Mouse (Mus musculus) limb, embryonic 12.5 days (tissue): ENCODE measurements around the gene Fkbp5. TPM values are rescaled to one million over a fixed set of nuclear protein-coding genes. Genes with fewer than 3 reads are reported as not detected.

Source experiments
- ATAC-seq: fragments of 200-750 bp; cut with Nextera tagmentation; 2 replicates; pipeline ENCODE4 v1.8.0; 2017; ENCODE audit warnings: low read depth, moderate TSS enrichment; ENCODE audit not compliant: insufficient number of reproducible peaks, insufficient read depth, low FRiP score, low TSS enrichment
- H3K27ac ChIP-seq: fragments of 300-500 bp; sonication (generic); 2 replicates; pipeline ENCODE4 v1.5.1; 2016; ENCODE audit warnings: mild to moderate bottlenecking, moderate library complexity
- H3K27me3 ChIP-seq: fragments of 300-500 bp; sonication (generic); 2 replicates; pipeline ENCODE4 v1.6.1; 2016; ENCODE audit warnings: mild to moderate bottlenecking, moderate library complexity
- H3K36me3 ChIP-seq: fragments of 300-500 bp; sonication (generic); 2 replicates; pipeline ENCODE4 v1.6.1; 2016; ENCODE audit warnings: mild to moderate bottlenecking, moderate library complexity
- H3K4me1 ChIP-seq: fragments of 300-500 bp; sonication (generic); replicated peaks from 2 replicates; pipeline ENCODE4 v1.6.1; 2016
- H3K4me2 ChIP-seq: fragments of 300-500 bp; sonication (generic); 2 replicates; pipeline ENCODE4 v1.6.1; 2016; ENCODE audit warnings: mild to moderate bottlenecking, moderate library complexity
- H3K4me3 ChIP-seq: fragments of 300-500 bp; sonication (generic); replicated peaks from 2 replicates; pipeline ENCODE4 v1.5.1; 2016; ENCODE audit warnings: mild to moderate bottlenecking
- H3K9ac ChIP-seq: fragments of 300-500 bp; sonication (generic); replicated peaks from 2 replicates; pipeline ENCODE4 v1.6.1; 2016; ENCODE audit warnings: mild to moderate bottlenecking, moderate library complexity
- H3K9me3 ChIP-seq: fragments of 300-500 bp; sonication (generic); 2 replicates; pipeline ENCODE4 v1.6.1; 2016; ENCODE audit warnings: mild to moderate bottlenecking, moderate library complexity
- WGBS: fragments of 180-500 bp; shearing (Covaris S2); methylation state at CpG from one replicate; pipeline ENCODE4 v1.1.7; 2016; 5-methylcytosine and 5-hydroxymethylcytosine counted together
- polyA plus RNA-seq: library from polyadenylated mRNA; unstranded; fragments of >200 nt; fragmentation: Nextera tagmentation; extraction: Ambion mirVana; gene quantifications from 2 replicates; pipeline ENCODE4 v1.2.1, GENCODE M21; 2016

Gene Fkbp5
- polyA plus RNA-seq, 1 experiment from 2014 or later = 42.4 TPM

DNA sequence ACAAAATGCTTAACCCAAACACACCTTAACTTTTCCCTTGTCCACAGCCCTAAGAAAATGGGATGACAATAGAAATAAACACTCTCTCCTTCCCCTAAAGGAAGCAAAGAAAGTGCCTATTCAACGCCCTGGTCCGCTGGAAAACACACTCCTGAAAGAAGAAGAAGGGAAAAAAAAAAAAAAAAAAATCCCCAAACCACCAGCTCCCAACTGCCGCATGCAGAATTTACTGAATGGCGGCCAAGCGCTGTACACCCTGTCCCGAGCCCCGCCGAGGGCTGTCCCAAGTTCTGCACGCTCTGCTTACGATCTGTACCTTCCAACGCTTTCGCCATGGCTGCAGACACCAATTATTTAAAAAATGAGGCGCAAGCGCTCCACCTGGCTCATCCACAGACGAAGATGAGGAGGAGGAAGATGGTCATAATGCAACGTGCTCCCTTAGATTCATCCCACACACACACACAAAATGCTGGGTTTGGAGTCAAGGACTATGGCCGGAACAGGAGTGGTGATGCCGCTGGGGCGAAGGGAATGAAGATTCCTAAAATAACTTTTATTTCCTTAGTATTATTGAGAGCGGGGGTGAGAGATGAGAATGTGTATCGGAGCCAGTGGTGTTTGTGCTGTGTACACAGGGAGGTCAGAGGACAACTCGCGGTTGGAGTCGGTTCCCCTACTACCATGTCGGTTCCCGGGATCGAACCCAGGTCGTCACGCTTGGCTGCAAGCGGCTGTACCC is 32.5 kb downstream of the Fkbp5 start:
- peak overlapping the region; percentile 88 for H3K9ac ChIP-seq
- H3K4me2 ChIP-seq = peak overlapping the region; percentile 76
- ATAC-seq = no peak
- peaks cover 12% of the 10 kb centered on the region; the same call in 1 of the 2 replicates for H3K4me1 ChIP-seq
- H3K9me3 ChIP-seq = no peaks in the 10 kb centered on the region
- H3K27me3 ChIP-seq = no peaks in the 10 kb centered on the region
- WGBS = 12% methylated on average over 30 of the region's 30 CpGs
- H3K27ac ChIP-seq = peak overlapping the region; percentile 88; the same call in 1 of the 2 replicates
- H3K36me3 ChIP-seq = no peaks in the 10 kb centered on the region; the same call in 1 of the 2 replicates
- H3K4me3 ChIP-seq = peak overlapping the region; percentile 85

DNA sequence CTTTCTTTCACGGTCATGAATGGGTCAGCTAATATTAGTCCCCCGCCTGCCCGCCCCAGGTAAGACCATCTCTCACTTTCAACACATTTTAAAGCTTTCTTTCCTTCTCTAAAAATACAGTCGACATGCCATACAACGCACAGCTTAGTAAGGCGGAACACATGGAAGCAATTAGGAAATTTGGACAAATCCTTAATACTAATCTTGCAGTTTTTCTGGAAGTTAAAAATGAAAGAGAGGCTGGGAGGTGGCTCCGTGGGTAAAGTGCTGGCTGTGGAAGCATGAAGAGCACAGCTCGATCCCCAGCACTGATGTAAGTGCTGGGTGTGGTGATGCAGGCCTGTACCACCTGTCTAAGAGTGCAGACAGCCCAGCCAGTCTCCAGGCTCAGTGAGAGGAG is 39.9 kb downstream of the Fkbp5 start:
- H3K4me3 ChIP-seq = no peak overlapping the region
- peaks cover 17% of the 10 kb centered on the region for H3K4me1 ChIP-seq
- no peak overlapping the region for H3K4me2 ChIP-seq
- H3K9me3 ChIP-seq = no peaks in the 10 kb centered on the region
- H3K27ac ChIP-seq = peak overlapping the region; percentile 59
- H3K36me3 ChIP-seq = no peaks in the 10 kb centered on the region; the same call in 1 of the 2 replicates
- ATAC-seq = no peak
- 0 out of 2 replicates have a peak overlapping the region, but pooled peaks have one; percentile 23 for H3K9ac ChIP-seq
- H3K27me3 ChIP-seq = no peaks in the 10 kb centered on the region
- WGBS = 59% methylated on average over 8 of the region's 8 CpGs

DNA sequence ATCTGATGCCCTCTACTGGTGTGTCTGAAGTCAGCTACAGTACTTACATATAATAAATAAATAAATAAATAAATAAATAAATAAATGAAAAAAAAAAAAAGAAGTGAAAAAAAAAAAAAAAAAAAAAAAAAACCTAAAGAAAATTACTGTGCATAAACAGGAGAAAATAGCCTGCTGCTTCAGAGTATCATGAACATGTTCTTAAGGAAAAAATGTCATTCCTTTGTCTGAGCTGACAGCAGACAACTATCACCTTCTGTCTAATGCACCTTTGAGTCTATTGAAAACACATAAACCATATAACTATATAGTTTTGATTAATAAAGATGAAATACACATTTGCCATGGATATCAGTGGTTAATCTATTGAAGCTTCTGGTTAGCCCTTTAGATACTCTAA is 40.9 kb downstream of the Fkbp5 start:
- H3K9me3 ChIP-seq = no peaks in the 10 kb centered on the region
- no peaks in the 10 kb centered on the region for H3K27me3 ChIP-seq
- ATAC-seq = no peak
- no peaks in the 10 kb centered on the region; the same call in 1 of the 2 replicates for H3K36me3 ChIP-seq
- H3K4me3 ChIP-seq = no peak overlapping the region
- H3K9ac ChIP-seq = no peak overlapping the region
- H3K27ac ChIP-seq = no peak overlapping the region
- peaks cover 16% of the 10 kb centered on the region for H3K4me1 ChIP-seq
- no peak overlapping the region for H3K4me2 ChIP-seq

DNA sequence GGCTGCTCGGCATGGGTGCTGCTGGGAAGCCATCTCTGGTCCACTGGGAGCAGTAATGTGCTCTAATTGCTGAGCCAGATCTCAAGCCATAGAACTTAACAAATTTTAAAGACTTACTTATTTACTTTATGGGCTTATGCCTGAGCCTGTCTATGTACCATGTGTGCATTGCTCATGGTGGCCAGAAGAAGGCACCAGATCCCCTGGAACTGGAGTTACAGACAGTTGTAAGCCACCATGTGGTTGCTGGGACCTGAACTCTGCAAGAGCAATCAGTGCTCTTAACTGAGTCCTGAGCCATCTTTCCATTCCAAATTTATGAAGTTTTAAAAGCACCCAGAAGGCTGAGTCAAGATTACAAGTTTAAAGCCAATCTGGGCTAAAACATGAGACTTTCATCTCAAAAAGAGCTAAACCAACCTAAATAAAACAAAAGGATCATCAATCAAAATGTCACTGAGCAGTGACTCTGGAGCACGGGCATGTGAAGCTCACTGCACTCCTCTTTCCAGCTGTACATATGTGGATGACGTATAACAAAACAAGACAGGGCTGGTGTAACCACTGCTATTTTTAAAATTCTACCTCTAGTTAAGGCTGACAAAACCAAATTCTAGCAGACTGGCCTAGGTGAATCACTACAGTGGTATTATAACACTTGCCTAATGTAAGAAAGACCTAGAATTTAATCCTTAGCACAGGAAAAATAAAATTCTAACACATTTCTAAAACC is 41.6 kb downstream of the Fkbp5 start:
- Histone ChIP-seq H3K4me2 (no peak overlapping the region), H3K9me3 (no peaks in the 10 kb centered on the region), H3K4me1 (peaks cover 16% of the 10 kb centered on the region), H3K36me3 (no peaks in the 10 kb centered on the region; the same call in 1 of the 2 replicates), H3K27me3 (no peaks in the 10 kb centered on the region), H3K27ac (no peak overlapping the region), H3K9ac (no peak overlapping the region), H3K4me3 (no peak overlapping the region)
- WGBS = 65% methylated on average over 3 of the region's 3 CpGs
- ATAC-seq = no peak

DNA sequence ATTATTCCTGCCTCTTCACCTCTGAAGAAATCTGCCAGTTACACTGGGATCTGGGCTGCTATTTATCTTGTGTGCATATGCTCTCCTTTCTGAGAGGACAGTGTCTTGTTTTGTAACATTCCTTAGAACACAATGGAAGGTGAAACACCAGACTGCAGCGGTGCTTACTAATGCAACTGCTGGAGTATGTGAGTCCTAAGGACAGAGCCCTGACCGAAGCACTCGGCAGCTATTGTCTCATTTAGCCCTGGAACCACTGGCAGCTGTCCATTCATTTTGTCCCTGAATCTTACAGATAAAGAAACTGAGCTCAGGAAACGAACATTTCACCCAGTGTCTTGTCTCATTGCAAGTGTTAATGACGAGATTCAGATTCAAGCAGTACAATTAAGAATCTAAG is 44.6 kb downstream of the Fkbp5 start:
- Histone ChIP-seq H3K9me3 (no peaks in the 10 kb centered on the region), H3K9ac (no peak overlapping the region), H3K4me1 (peaks cover 14% of the 10 kb centered on the region), H3K4me2 (no peak overlapping the region), H3K36me3 (no peaks in the 10 kb centered on the region), H3K27me3 (no peaks in the 10 kb centered on the region), H3K4me3 (no peak overlapping the region), H3K27ac (no peak overlapping the region)
- ATAC-seq = no peak
- 85% methylated on average over 5 of the region's 5 CpGs for WGBS

DNA sequence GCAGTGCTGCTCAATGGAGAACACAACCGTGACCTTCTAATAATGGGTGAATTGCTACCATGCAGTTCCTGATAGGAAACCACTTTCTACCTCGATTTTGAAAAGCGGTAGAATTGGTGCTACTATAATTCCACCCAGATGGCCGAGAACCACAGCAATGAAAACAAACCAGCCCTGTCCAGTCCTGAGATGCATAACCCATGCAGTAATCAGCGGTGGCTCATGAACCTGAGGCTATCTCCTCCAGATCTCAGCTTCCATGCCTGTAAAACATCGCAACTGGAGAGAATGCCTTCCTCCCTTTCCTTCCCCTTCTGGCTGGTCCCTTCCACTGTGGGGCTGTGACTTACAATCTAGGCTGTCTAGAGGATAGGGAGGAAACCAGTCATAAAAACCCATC is 46.5 kb downstream of the Fkbp5 start:
- Histone ChIP-seq H3K27ac (0 out of 2 replicates have a peak overlapping the region, but pooled peaks have one; percentile 41), H3K9ac (no peak overlapping the region), H3K4me1 (peaks cover 5% of the 10 kb centered on the region; the same call in 1 of the 2 replicates), H3K36me3 (no peaks in the 10 kb centered on the region), H3K4me2 (no peak overlapping the region), H3K27me3 (no peaks in the 10 kb centered on the region), H3K4me3 (no peak overlapping the region), H3K9me3 (no peaks in the 10 kb centered on the region)
- no peak for ATAC-seq
- WGBS = 72% methylated on average over 6 of the region's 6 CpGs

DNA sequence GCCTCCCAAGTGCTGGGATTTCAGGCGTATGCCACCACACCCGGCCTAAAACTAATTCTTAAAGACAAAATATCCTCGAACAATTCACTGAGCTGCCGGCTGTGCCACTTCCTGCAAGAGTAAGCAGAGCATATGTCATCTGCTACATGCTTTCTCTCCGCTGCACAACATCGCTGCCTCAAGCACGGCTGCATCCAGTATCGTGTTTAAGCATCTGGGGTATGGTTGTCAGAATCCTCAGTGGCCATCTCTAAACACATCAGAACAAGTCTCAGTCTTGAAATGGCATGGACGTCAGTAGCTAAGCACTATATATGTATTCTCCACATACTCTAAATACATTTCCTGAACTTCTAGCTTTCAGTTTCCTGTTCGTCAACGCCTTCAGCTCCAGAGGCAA is 49.6 kb downstream of the Fkbp5 start:
- Histone ChIP-seq H3K27me3 (no peaks in the 10 kb centered on the region), H3K9me3 (no peaks in the 10 kb centered on the region), H3K9ac (no peak overlapping the region), H3K4me3 (no peak overlapping the region), H3K27ac (no peak overlapping the region), H3K4me2 (no peak overlapping the region), H3K4me1 (no peaks in the 10 kb centered on the region; the same call in 1 of the 2 replicates), H3K36me3 (no peaks in the 10 kb centered on the region)
- 85% methylated on average over 11 of the region's 11 CpGs for WGBS
- no peak for ATAC-seq

DNA sequence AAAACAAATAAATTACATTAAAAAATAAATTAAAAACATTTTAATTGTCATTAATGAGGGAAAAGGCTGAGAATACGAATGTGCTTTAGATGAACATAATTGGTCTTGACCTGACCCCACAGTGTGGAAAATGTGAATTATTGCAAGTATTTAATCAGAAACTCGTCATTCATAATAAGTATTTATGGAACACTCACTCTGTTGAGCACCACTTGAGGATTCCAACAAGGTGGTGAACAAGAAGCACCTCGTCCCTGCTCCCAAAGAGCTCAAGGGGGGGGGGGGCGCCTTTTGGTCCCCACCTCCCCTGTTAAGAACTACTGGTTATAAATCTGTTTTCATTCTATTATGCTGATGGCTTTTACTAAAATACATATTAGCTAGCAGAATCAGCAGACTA is 51.4 kb downstream of the Fkbp5 start:
- 84% methylated on average over 4 of the region's 4 CpGs for WGBS
- Histone ChIP-seq H3K27ac (no peak overlapping the region), H3K4me1 (no peaks in the 10 kb centered on the region; the same call in 1 of the 2 replicates), H3K4me2 (no peak overlapping the region), H3K9ac (no peak overlapping the region), H3K4me3 (no peak overlapping the region), H3K36me3 (no peaks in the 10 kb centered on the region), H3K9me3 (no peaks in the 10 kb centered on the region), H3K27me3 (no peaks in the 10 kb centered on the region)
- ATAC-seq = no peak

DNA sequence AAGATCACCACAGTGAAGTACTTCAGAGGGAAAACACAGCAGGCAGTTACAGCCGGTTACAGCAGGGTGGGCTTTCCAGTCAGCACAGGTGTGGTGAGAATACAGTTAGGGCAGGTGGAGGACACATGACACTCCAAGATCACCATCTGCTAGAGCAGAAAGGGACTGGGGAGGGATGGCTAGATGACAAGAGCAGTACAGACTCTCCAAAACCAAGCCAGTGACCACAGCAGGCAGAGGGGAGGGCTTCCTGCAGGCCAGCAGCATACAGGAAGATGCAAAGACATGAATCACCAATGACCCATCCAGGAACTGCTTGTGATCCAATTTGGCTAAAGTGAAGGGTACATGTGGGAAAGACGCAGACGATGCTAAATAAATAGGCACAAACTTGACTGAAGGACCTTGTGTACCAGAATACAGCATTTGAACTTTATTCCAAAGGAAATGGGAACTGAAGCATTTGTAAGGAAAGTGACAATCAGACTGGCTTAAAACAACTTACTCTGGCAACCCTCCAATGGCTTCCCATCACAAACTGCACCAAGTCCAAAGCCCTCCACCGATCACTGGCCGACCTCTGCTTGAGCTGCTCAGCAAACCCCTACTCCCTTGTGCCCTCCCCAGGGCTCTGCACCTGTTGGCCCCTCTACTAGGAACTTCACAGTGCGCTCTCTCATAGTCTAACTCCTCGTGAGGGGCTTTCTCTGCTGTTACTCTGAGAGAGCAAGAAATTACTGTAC is 53.5 kb downstream of the Fkbp5 start:
- WGBS = 83% methylated on average over 7 of the region's 7 CpGs

DNA sequence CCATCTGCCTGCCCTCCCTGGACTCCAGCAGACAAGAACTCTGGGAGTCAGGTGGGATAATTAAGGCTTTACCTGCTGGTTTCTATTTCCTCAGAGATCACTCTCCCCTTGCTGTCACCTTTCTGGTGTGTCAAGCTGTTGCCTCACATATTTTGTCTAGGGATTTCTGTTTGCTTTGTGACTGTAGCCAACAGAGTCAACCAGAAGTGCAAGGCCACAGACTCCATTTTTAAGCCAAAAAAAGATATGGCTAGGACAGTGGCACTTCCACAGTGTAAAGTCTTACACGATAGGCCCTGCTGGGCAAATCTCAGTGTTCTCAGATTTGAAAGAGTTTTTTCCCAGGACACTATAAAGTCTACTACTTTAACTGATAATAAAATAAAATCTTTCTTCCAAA is 56.9 kb downstream of the Fkbp5 start:
- H3K9ac ChIP-seq = no peak overlapping the region
- no peaks in the 10 kb centered on the region for H3K4me1 ChIP-seq
- no peak overlapping the region for H3K27ac ChIP-seq
- H3K4me2 ChIP-seq = no peak overlapping the region
- no peaks in the 10 kb centered on the region for H3K27me3 ChIP-seq
- no peaks in the 10 kb centered on the region for H3K9me3 ChIP-seq
- WGBS = 95% methylated on average over 1 of the region's 1 CpGs
- H3K4me3 ChIP-seq = no peak overlapping the region
- no peaks in the 10 kb centered on the region for H3K36me3 ChIP-seq
- ATAC-seq = no peak

More for the DNA sequence above, 53.5 kb downstream of the Fkbp5 start:
- no peak overlapping the region for H3K9ac ChIP-seq
- H3K27me3 ChIP-seq = no peaks in the 10 kb centered on the region
- H3K9me3 ChIP-seq = no peaks in the 10 kb centered on the region
- no peak overlapping the region for H3K4me3 ChIP-seq
- no peak overlapping the region for H3K27ac ChIP-seq
- H3K36me3 ChIP-seq = no peaks in the 10 kb centered on the region
- H3K4me1 ChIP-seq = no peaks in the 10 kb centered on the region
- ATAC-seq = no peak
- H3K4me2 ChIP-seq = no peak overlapping the region

DNA sequence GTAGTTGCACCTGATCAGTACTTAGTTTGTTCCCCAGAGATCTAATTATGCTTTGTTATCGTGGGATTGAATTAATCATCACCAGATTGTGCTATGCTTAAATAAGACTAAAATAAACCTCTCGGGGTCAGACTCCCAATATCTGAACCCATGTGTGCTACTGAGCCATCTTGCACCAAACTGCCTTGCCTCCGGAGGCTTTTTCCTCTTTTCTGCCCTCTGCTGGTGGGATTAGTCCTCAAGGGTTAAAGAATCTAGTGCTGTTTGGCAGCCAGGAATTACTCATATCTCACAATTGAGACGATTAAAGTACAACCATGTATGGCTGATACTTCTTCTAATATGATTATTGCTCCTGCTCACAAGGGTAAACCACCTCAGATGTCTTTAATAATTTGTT is 62.2 kb downstream of the Fkbp5 start:
- no peaks in the 10 kb centered on the region for H3K27me3 ChIP-seq
- H3K27ac ChIP-seq = no peak overlapping the region; the same call in 1 of the 2 replicates
- 65% methylated on average over 4 of the region's 4 CpGs for WGBS
- H3K9me3 ChIP-seq = no peaks in the 10 kb centered on the region
- no peak overlapping the region for H3K9ac ChIP-seq
- no peaks in the 10 kb centered on the region for H3K36me3 ChIP-seq
- H3K4me3 ChIP-seq = no peak overlapping the region
- no peak overlapping the region for H3K4me2 ChIP-seq
- peaks cover 30% of the 10 kb centered on the region for H3K4me1 ChIP-seq
- ATAC-seq = no peak
